Mouse (Mus musculus): ENCODE measurements around the gene Zfp52. TPM values are rescaled to one million over a fixed set of nuclear protein-coding genes. Genes with fewer than 3 reads are reported as not detected.

The Zfp52 gene
- 1 to 10 TPM; 3.8 to 5.4 TPM for total RNA-seq (2021)
- long read RNA-seq, experiment 1, transcript Zfp52-202 (5 exons, 3,164 nt) = major isoform, 5 of 7 reads
- long read RNA-seq, experiment 1, partial matches to known transcripts = 0 of 7 reads
- long read RNA-seq, experiment 1, other reads (novel, unspliced or antisense) = 2 of 7 reads
- long read RNA-seq, experiment 2, transcript Zfp52-202 (5 exons, 3,164 nt) = major isoform, 6 of 7 reads
- long read RNA-seq, experiment 2, partial matches to known transcripts = 0 of 7 reads
- long read RNA-seq, experiment 2, other reads (novel, unspliced or antisense) = 1 of 7 reads

DNA sequence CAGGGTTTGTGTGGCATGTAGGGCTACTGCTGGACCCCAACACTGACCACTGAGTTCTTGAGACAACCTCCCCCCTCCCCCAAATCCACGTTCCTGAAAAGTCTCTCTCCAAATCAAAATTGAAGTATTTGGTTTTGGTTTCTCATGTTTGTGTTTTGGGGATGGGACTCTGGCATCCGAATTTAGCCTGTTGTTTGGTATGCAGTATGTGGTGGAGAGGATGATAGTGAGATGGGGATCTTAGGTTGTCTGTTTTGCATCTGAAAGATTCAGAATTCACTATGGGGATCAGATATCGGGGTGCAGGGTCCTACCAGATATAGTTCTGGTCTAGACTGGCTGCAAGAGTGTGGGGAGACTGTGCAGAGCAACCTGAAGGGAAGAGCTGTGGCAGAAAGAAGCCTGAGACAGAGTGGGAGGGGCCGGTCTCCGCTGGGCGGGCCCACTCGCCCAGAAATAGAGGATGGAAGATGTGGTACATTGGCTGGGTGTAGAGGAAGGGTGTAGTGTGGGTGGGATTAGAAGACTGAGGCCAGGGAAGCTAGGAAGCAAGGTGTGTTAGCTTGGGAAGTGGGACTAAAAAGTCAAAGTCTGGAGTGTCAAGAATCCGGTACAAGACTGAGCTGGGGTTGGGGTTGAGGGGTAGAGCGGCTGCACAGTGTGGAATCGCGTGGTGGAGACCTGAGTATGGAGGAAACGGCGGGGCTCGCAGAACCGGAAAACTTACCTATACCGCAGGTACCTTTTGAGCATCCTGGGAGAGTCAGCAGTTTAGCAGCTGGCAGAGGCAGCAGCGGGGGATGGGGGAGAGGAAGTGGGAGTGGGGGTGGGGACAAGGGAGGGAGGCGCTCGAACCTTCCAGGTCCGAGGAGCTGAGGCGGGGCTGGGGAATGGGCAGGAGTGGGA, at the start of gene Zfp52:
TSS of gene Zfp52 (plus strand) at position 444 of the 906 bp plus-strand sequence.
- peak; percentile 62 to 69 for DNase-seq
- intact Hi-C loops (cut with DNase I) = loop anchor here (2.0 to 10.0 kb wide), 2 partner anchors 19 to 591 kb away; partner anchors contain the start of gene Ppp2r1a

DNA sequence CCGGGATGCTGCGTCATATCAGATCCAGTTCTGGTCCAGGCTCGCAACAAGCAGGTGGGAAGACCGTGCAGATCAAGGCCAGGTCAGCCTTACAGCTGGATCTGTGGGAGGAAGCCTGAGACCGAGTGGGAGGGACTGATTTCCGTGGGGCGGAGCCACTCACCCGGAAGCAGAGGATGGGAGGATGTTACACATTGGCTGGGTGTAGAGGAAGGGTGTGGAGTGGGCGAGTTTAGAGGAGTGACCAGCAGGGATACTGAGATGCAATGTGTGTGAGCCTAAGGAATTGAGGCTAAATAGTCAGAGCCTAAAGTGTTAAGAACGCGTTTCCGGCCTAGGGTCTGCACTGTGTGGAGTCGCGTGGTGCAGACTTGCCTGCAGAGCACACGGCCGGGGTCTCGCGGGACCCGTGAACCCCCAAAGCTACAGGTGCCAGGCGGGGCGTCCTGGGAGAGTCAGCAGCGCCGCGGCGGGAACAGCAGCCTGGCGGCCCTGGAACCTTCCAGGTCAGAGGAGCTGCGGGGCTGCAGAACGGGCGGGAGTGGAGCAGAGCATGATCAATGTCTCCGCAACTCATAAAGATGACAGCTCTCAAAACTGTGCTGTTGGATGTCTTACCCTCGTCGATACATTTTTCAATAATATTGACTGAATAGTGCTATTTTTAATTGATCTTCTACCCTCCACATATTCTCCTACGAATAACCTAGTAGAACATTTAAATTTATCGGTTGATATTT, 46.4 kb upstream of the Zfp52 start, which contains the start of gene Zfp53:
TSS of gene Zfp53 (plus strand) at position 239 of the 740 bp plus-strand sequence.
- DNase-seq = peak; percentile 81 to 88
- intact Hi-C loops (cut with DNase I) = loop anchor here (2.0 kb wide), 1 partner anchor 38 kb away; the partner anchor contains the start of gene Zfp51

DNA sequence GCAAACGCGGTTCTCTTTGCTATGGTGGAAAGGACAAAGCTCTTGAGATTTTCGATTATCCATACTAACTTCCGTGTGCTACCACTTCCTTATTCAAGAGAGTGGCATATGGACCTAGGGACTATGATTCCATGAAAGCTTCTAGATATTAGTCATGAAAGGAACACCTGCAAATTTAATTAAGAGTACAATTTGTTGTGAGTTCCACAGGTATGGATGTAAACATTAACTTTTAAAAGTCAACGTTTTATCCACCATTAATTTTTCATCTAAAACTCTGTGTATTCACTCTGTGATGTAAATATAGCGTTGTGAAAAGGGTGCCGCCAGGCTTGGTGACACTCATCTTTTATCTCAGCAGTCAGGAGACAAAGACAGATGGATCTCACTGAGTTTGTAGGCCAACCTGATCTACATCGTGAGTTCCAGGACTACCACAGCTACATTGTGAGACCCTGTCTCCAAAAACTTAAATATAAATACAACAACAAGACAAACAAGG, 45.8 kb upstream of the Zfp52 start:
- DNase-seq = no peak
- intact Hi-C loops (cut with DNase I) = loop anchor here (2.0 kb wide), 1 partner anchor 39 kb away; the partner anchor contains the start of gene Zfp51

DNA sequence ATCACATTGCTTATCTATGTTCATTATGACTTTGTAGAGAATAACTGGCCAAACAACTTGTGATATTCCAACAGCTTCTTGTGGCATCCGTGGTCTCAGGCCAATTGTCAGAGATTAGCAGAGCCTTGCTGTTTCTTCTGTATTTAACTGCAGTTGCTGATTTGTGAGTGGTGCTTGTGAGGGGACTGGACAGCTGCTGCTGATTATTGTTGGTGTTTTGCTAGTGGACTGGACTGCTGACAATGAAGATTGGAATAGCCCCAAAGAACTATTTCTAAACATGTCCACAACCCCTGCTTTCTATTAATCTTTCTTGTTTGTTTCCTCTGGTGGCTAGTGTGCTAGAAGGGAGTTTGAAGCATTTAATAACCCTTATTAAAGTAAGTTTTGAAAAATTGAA, 34.0 kb upstream of the Zfp52 start:
- DNase-seq = no peak
- intact Hi-C loops (cut with DNase I) = no loop called here

DNA sequence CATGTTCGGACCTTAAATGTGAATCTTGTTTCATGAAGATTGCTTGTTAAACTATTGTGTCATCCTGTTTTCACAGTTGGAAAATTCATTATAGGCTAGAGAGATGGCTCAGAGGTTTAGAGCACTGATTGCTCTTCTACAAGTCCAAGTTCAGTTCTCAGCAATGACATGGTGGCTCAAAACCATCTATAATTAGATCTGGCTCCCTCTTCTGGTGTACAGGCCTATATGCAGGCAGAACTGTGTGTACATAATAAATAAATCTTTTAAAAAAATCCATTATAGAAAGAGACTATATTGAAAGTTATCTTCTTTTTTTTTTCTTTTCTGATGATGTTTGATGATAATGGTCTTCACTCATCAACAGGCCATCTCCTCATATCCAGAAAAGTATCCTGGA, 30.8 kb upstream of the Zfp52 start:
- DNase-seq = no peak
- intact Hi-C loops (cut with DNase I) = no loop called here

DNA sequence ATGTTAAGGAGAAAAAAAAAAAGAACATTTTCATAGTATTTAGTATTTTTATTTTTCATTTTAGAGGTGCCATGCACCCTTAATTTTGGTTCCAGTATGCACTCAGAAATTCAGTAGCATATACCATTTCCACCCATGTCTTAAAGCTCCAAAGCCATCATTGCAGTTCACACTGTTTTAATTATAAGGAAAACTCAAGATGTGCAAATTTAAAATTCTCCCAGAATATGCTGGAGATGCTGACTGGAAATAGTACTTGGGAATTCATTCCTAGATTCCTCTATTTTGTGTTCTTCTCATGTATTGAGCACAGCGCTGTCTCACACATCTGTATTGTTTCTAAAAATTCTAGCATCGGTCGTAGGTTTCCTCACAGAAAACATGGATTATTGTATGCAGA, 29.1 kb upstream of the Zfp52 start:
- intact Hi-C loops (cut with DNase I) = no loop called here
- DNase-seq = no peak

DNA sequence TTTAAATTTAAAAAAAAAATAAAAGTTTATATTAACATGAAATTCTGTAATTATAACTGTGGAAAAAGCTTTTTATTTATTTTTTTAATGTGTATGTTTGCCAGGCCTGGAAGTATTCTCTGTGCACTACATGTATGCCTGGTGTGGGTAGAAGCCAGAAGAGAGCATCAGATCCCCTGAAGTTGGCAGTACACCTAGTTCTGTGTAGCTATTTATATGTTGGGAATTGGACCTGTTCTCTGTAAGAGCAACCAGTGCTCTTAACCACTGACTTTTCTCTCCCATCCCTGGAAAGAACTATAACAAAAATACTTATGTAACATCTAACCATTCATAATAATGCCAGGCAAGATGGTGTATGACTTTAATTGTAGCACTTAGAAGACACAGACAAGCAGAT, 25.6 kb upstream of the Zfp52 start:
- intact Hi-C loops (cut with DNase I) = loop anchor here (5.0 kb wide), 1 partner anchor 57 kb away; the partner anchor contains the start of gene Zfp51
- DNase-seq = no peak

DNA sequence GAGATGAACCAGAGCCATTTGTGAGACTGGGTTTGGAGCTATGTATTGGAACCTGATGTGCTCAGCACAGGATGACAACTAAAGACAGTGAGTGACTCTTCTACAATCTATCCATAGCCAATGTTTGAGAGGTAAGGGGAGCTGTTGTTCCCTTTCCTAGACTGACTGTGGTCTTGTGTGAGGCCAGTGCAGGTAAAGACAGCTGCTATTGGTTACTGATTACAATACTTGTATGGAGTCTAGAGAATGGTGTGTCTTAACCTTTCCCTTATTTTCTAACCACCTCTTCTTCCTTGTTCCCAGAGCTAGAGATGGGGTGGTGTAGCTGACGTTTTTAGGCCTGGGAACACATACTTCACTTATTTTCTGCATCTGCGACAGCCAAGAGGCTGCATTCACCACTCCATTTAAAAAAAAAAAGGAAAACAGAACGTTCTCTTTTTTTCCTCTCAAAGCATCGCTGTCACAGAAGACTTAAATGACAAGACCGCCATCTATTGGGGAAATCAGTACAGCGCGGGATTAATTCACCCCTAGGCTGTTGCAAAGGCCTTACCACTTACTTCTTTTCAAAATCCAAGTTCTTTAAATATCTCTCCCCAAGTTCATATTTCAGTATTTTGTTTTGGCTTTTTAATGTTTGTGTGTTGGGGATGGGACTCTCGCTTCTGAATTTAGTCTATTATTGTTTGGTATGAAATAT, 19.8 kb upstream of the Zfp52 start:
- intact Hi-C loops (cut with DNase I) = loop anchor here (2.0 to 5.0 kb wide), 4 partner anchors 19 to 283 kb away; partner anchors contain the start of genes Zfp52 and Zfp54
- peak; percentile 53 to 70 for DNase-seq

DNA sequence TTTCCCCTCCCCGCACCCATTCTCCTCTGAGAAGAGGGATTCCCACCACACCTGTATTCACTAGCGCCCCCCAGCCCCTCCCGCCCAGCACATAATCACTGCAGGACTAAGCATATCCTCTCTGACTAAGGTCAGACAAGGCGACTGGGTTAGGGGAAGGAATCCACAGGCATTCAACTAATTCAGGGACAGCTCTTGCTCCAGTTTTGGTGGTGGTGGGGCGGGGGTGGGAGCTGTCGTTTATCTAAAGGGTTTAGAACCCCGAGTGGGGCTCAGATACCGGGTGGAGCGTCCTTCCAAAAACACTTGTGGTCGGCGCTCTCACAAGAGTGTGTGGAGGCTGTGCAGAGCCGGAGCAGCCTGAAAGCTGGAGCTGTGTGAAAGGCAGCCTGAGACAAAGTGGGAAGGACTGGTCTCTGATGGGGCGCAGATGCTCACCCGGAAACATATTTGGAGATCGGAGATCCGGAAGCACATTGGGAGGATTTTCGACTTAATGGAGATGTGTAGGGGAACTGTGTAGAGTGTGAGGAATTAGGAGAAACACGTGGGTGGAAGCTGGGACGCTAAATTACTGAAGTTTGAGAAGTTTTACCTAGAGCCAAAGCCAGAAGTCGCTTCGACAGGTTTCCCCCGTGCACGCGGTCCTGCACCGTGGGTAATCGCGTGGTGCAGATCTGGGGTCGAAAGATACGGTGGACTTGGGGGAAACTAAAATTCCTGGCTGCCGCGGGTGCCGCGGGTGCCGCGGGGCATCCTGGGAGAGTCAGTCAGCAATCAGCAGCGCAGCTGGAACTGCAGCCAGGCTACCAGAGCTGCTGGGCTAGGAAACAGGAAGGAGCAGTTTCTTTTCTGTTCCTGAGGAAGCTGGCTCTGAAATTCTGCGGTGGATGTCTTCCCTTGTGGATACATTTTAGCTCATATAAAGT, 18.9 kb upstream of the Zfp52 start:
- intact Hi-C loops (cut with DNase I) = loop anchor here (2.0 to 5.0 kb wide), 4 partner anchors 18 to 284 kb away; partner anchors contain the start of genes Zfp52 and Zfp54
- peak; percentile 75 to 78 for DNase-seq

DNA sequence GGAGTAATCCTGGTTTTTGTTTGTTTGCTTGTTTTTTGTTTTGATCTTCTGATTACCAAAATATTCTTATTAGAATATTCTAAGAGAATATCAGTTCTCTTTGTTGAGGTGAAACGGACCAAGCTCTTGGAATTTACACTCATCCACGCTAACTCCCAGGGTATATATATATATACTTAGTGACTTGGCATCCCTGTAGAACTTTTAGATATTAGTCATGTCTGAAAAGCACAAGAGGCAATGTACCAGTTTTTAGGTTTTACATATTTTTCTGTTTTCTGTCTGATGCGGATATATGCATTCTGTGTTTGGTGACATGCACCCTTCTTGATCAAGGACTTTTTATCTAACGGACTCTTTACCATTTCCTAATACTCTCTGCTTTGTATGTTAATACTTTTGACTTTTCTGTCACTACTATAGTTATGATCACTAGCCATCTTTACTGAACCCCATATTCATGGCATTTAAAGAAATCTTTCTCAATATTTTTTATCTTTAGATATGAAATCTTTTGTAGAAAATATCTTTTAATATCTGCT, 18.1 kb upstream of the Zfp52 start:
- intact Hi-C loops (cut with DNase I) = loop anchor here (2.0 to 5.0 kb wide), 4 partner anchors 18 to 285 kb away; partner anchors contain the start of genes Zfp52 and Zfp54

DNA sequence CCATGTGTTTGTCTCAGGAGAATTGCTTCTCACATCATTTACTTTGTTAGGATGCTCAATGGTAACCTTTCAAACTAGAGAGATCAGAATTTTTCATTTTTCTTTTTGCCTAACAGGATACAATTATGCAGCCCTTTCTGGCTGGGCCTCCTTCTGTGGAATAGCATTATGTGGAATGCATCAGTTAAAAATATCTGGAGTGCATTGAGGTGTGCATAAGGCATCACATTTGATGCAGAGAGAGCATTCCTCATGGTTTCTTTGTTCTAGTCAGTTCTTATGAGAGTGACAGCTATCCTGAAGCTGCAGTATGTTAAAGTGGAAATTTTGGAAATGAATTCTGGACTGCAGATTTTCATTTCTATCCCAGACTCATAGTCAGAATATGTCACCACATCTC, 9.1 kb upstream of the Zfp52 start:
- DNase-seq = no peak
- intact Hi-C loops (cut with DNase I) = no loop called here

More for the DNA sequence above, 18.1 kb upstream of the Zfp52 start:
- DNase-seq = no peak

DNA sequence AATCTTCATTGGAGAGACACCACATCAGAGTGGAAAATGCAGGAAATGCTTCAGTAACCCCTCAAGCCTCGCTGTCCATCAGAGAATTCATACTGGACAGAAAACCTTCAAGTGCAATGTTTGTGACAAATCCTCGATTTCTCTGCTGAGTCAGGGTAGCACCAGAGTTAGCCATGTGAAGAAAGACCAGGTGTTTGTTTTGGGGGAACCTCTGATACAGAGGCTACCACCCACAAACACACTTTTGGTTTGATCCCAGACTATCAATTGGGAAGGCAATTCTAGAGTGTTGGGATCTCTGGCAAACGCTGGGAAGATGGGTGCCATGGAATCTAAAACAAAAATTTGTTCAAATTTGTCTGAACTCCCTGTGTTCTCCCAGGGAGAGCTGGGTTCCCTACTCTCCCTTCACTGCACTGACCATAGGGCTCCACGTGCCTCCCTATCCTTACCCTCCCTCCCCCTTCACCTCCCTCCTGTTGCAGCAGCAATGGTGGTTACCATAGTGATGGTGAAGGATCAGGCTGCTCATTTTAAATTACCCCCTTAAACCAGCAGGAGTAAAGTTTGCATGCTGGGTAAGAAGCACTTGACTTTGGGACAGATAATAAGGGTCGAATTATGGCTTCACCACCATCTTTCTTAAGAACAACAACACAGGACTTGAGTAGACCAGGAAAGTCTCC, 4.6 kb upstream of the Zfp52 start:
- intact Hi-C loops (cut with DNase I) = loop anchor here (10.0 kb wide), 1 partner anchor 586 kb away; the partner anchor contains the start of gene Ppp2r1a
- DNase-seq = no peak

DNA sequence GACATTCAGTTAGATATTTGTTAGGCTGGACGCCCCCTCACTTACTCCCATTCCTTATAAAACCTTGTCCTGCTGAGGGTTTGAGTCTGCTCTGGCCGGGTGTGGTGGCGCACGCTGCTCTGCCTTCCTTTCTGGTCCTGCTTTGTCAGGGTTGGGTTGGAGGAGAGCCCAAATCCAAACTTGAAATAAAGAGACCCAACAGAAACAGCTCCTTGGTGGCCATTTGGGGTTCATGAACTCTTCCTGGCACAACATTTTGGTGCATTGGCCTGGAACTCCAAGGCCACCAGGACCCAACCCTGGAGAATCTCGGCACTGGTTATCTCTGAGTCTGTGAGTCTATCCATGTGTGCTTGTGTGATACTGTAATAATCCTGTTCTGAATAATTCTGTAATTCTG, 3.7 kb upstream of the Zfp52 start:
- DNase-seq = peak; percentile 20 to 30
- intact Hi-C loops (cut with DNase I) = loop anchor here (10.0 kb wide), 1 partner anchor 587 kb away; the partner anchor contains the start of gene Ppp2r1a

DNA sequence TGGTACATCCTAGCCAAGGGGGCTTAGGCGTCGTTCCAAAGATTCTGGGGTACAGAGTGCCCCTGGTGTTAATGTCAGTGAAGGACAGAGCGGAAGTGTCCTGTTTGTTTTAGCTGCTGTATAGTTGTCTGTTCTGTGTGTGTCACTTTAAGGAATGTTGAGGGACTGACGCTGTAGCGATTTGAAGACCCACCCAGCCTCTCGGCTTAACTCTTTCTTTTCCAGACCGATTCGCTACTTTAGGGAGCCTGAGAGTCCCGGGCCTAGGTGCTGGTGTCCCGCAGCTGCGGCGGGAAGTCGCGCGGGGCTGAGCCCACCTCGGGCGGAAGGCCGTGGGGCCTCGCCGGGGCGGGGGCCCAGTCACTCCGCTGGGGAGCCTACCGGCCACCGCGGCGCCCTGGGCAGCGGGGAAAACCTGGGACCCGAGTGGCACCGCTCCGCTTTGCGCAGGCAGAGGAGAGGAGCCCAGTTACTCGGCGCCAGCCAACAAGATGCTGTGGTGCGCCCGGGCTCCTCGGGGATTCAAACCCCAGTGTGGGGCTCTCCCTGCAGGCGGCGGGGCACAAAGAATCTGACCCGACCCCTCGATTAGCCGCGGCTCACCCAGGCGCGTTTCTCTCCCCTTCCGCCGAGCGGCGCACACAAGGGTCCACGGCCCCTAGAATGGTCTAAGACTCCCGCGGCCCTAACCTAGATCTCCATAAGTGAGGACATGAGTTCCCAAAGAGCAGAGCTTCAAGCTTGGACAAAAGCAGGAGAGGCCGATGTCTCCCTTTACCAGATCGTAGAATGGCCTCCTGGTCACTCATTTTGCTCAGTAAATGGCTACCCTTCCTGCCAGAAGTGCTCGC, 3.0 kb upstream of the Zfp52 start:
- peak; percentile 73 to 78 for DNase-seq
- intact Hi-C loops (cut with DNase I) = loop anchor here (10.0 kb wide), 1 partner anchor 588 kb away; the partner anchor contains the start of gene Ppp2r1a

DNA sequence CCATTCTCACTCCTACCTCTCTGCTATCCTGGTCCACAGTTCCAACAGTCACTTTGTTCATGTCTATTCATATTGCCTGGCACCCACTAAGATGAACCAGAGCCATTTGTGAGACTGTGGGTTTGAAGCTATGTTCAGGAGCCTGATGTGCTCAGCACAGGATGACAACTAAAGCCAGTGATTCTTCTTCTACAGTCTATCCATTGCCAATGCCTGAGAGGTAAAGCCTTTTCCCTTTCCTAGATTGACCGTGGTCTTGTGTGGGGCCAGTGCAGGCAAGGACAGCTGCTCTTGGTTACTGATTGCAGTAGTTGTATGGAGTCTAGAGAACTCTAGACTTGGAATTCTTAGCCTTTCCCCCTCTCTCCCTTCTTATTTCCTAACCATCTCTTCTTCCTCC, 1.4 kb upstream of the Zfp52 start:
- intact Hi-C loops (cut with DNase I) = loop anchor here (2.0 to 10.0 kb wide), 2 partner anchors 17 to 589 kb away; partner anchors contain the start of gene Ppp2r1a
- DNase-seq = no peak
